Mouse (Mus musculus) embryonic facial prominence, embryonic 12.5 days (tissue): Measurements from ENCODE around the gene Ngb. TPM values are rescaled to one million over a fixed set of nuclear protein-coding genes. Genes with fewer than 3 reads are reported as not detected.

ENCODE experiments used
- ATAC-seq: fragments of 200-750 bp; cut with Nextera tagmentation; 2 replicates; pipeline ENCODE4 v1.8.0; 2017; ENCODE audit not compliant: insufficient number of reproducible peaks, insufficient read depth, low FRiP score, low TSS enrichment
- H3K27ac ChIP-seq: fragments of 300-500 bp; sonication (generic); 2 replicates; pipeline ENCODE4 v1.5.1; 2016; ENCODE audit warnings: mild to moderate bottlenecking
- H3K27me3 ChIP-seq: fragments of 300-500 bp; sonication (generic); 2 replicates; pipeline ENCODE4 v1.6.1; 2016; ENCODE audit warnings: mild to moderate bottlenecking, moderate library complexity
- H3K36me3 ChIP-seq: fragments of 300-500 bp; sonication (generic); 2 replicates; pipeline ENCODE4 v1.6.1; 2016; ENCODE audit warnings: mild to moderate bottlenecking
- H3K4me1 ChIP-seq: fragments of 300-500 bp; sonication (generic); 2 replicates; pipeline ENCODE4 v1.6.1; 2016
- H3K4me2 ChIP-seq: fragments of 300-500 bp; sonication (generic); replicated peaks from 2 replicates; pipeline ENCODE4 v1.6.1; 2016; ENCODE audit warnings: mild to moderate bottlenecking, moderate library complexity
- H3K4me3 ChIP-seq: fragments of 300-500 bp; sonication (generic); 2 replicates; pipeline ENCODE4 v1.5.1; 2016; ENCODE audit warnings: mild to moderate bottlenecking
- H3K9ac ChIP-seq: fragments of 300-500 bp; sonication (generic); 2 replicates; pipeline ENCODE4 v1.6.1; 2016; ENCODE audit warnings: mild to moderate bottlenecking, moderate library complexity
- H3K9me3 ChIP-seq: fragments of 300-500 bp; sonication (generic); 2 replicates; pipeline ENCODE4 v1.6.1; 2016; ENCODE audit warnings: mild to moderate bottlenecking, moderate library complexity
- WGBS: fragments of 180-500 bp; shearing (Covaris S2); methylation state at CpG from one replicate; pipeline ENCODE4 v1.1.7; 2016; 5-methylcytosine and 5-hydroxymethylcytosine counted together
- polyA plus RNA-seq: library from polyadenylated mRNA; unstranded; fragments of >200 nt; fragmentation: Nextera tagmentation; extraction: Ambion mirVana; gene quantifications from 2 replicates; pipeline ENCODE4 v1.2.1, GENCODE M21; 2016

Ngb gene
- polyA plus RNA-seq, 1 experiment from 2014 or later: 0.42 TPM

- Histone ChIP-seq H3K27me3 (no peaks in the 10 kb centered on the region), H3K27ac (no peak overlapping the region), H3K4me3 (no peak overlapping the region), H3K4me1 (no peaks in the 10 kb centered on the region), H3K9me3 (no peaks in the 10 kb centered on the region), H3K4me2 (no peak overlapping the region), H3K36me3 (no peaks in the 10 kb centered on the region), H3K9ac (no peak overlapping the region)
- 69% methylated on average over 2 of the region's 2 CpGs for WGBS
- no peak for ATAC-seq
These were observed 12.6 kb downstream of the Ngb start for GRCm38 (mm10) chr12:87089701-87090100.

DNA sequence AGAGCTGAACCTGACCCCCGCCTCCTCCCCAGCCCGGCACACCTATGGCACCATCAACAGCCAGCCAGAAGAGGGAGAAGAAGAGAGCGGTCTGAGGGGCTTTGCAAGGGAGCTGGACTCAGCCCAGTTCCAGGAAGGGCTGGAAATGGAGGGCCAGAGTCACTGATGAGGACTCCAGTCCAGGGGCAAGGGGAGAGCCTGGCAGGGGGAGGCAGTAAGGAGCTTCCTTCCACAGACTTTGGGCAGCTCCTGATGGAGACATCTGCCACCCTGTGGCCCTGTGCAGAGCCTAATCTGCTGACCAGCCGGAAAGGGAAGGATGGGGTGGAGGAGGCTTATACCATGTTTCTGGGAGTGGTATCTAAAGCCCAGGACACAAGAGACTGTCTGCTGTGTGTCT lies 13.1 kb downstream of the Ngb start:
- Histone ChIP-seq H3K9me3 (no peaks in the 10 kb centered on the region), H3K9ac (no peak overlapping the region), H3K36me3 (no peaks in the 10 kb centered on the region), H3K27me3 (no peaks in the 10 kb centered on the region), H3K27ac (no peak overlapping the region), H3K4me1 (no peaks in the 10 kb centered on the region), H3K4me3 (no peak overlapping the region), H3K4me2 (no peak overlapping the region)
- 66% methylated on average over 4 of the region's 4 CpGs for WGBS
- ATAC-seq: no peak

DNA sequence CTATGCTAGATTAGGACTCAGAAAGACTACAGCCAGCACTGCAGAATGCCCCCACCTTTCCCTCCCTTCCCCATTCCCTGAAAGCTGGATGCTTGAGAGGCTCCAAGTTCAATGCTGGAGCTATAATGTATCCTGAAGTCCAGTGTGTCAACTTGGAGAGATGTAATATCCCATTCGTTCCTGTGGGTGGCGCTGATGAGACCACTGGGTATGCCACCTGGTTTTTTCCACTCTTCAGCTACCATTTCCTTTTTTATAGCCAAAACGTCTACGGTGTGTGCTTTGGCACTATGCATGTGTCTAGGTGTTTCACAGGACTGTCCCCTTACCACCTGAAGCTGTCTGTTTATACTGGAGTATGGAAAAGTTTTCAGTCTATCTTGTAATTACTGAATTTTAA lies 14.0 kb downstream of the Ngb start:
- Histone ChIP-seq H3K4me1 (no peaks in the 10 kb centered on the region), H3K9ac (no peak overlapping the region), H3K4me2 (no peak overlapping the region), H3K27ac (no peak overlapping the region), H3K36me3 (no peaks in the 10 kb centered on the region), H3K4me3 (no peak overlapping the region), H3K9me3 (no peaks in the 10 kb centered on the region), H3K27me3 (no peaks in the 10 kb centered on the region)
- no peak for ATAC-seq
- 38% methylated on average over 4 of the region's 4 CpGs for whole genome bisulfite sequencing

GRCm38 (mm10) chr12:87087236-87087635 lies 15.1 kb downstream of the Ngb start:
- ATAC-seq: no peak
- H3K9ac ChIP-seq: no peak overlapping the region
- H3K4me1 ChIP-seq: no peaks in the 10 kb centered on the region
- H3K36me3 ChIP-seq: no peaks in the 10 kb centered on the region
- H3K9me3 ChIP-seq: no peaks in the 10 kb centered on the region
- H3K27me3 ChIP-seq: no peaks in the 10 kb centered on the region
- no peak overlapping the region for H3K4me3 ChIP-seq
- H3K27ac ChIP-seq: no peak overlapping the region
- no peak overlapping the region for H3K4me2 ChIP-seq
- 59% methylated on average over 7 of the region's 7 CpGs for WGBS

GRCm38 (mm10) chr12:87082797-87083196 lies 19.5 kb downstream of the Ngb start:
- WGBS: 78% methylated on average over 8 of the region's 8 CpGs
- H3K4me3 ChIP-seq: no peak overlapping the region
- H3K9me3 ChIP-seq: no peaks in the 10 kb centered on the region
- ATAC-seq: no peak
- no peak overlapping the region for H3K4me2 ChIP-seq
- H3K27ac ChIP-seq: no peak overlapping the region
- no peak overlapping the region for H3K9ac ChIP-seq
- no peaks in the 10 kb centered on the region for H3K27me3 ChIP-seq
- H3K4me1 ChIP-seq: no peaks in the 10 kb centered on the region
- H3K36me3 ChIP-seq: no peaks in the 10 kb centered on the region

DNA sequence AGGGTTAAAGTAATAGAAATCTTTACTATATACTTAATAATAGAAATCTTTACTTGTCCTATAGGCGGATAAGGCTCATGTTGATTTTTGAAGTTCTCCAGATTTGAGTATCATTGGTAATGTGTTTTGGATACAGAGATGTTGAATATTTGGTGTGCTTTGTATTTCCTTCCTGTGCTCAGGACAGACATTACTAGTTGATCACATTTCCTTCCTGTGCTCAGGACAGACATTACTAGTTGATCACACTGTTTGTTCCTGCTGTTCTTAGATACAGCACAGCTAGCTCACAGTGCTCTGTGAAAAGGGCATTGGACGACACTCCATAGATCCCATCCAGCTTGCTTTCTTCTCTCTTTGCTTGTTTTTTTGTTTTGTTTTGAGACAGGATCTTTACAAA lies 25.7 kb downstream of the Ngb start:
- WGBS: 85% methylated on average over 2 of the region's 2 CpGs
- Histone ChIP-seq H3K9ac (no peak overlapping the region), H3K27ac (no peak overlapping the region), H3K27me3 (no peaks in the 10 kb centered on the region), H3K4me1 (no peaks in the 10 kb centered on the region), H3K4me2 (no peak overlapping the region), H3K36me3 (no peaks in the 10 kb centered on the region), H3K4me3 (no peak overlapping the region), H3K9me3 (no peaks in the 10 kb centered on the region)
- no peak for ATAC-seq

- WGBS: 66% methylated on average over 5 of the region's 5 CpGs
- Histone ChIP-seq H3K36me3 (no peaks in the 10 kb centered on the region), H3K4me2 (no peak overlapping the region), H3K9me3 (no peaks in the 10 kb centered on the region), H3K4me3 (no peak overlapping the region), H3K27ac (no peak overlapping the region), H3K27me3 (no peaks in the 10 kb centered on the region), H3K9ac (no peak overlapping the region), H3K4me1 (no peaks in the 10 kb centered on the region)
- ATAC-seq: no peak
These were observed 31.8 kb downstream of the Ngb start for GRCm38 (mm10) chr12:87070520-87070919.

DNA sequence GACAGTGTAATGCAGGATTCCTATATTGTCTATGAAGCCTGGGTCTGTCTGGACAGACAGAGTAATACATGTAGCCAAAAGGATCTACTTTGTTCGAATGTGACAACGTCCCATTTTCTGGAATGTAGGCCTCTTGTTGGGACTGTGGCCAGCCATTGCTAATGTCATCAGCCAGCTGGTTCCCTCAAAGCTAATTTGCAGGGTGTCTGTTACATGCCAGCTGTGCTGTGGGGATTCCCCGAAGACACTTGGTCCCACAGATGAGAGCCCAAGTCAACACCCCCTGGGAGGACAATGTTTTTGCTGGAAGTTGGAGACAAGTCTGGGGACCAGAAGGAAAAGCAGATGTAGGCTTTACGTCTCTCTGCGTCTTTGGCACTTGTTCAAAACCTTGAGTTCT lies 35.9 kb downstream of the Ngb start:
- Histone ChIP-seq H3K9ac (no peak overlapping the region), H3K36me3 (no peaks in the 10 kb centered on the region), H3K9me3 (no peaks in the 10 kb centered on the region), H3K27ac (no peak overlapping the region), H3K4me3 (no peak overlapping the region), H3K4me2 (no peak overlapping the region), H3K27me3 (no peaks in the 10 kb centered on the region), H3K4me1 (no peaks in the 10 kb centered on the region)
- no peak for ATAC-seq
- 90% methylated on average over 5 of the region's 5 CpGs for WGBS

- Histone ChIP-seq H3K9ac (no peak overlapping the region), H3K36me3 (no peaks in the 10 kb centered on the region), H3K4me3 (no peak overlapping the region), H3K4me1 (no peaks in the 10 kb centered on the region), H3K27ac (no peak overlapping the region), H3K9me3 (no peaks in the 10 kb centered on the region), H3K4me2 (no peak overlapping the region), H3K27me3 (no peaks in the 10 kb centered on the region)
- WGBS: 89% methylated on average over 11 of the region's 11 CpGs
- ATAC-seq: no peak
These were observed 36.9 kb downstream of the Ngb start for GRCm38 (mm10) chr12:87065446-87065845.

GRCm38 (mm10) chr12:87057066-87057465 lies 45.3 kb downstream of the Ngb start:
- Histone ChIP-seq H3K27ac (no peak overlapping the region), H3K36me3 (no peaks in the 10 kb centered on the region), H3K9me3 (no peaks in the 10 kb centered on the region), H3K4me1 (peaks cover 3% of the 10 kb centered on the region; the same call in 1 of the 2 replicates), H3K27me3 (peaks cover 12% of the 10 kb centered on the region; the same call in 1 of the 2 replicates), H3K9ac (no peak overlapping the region), H3K4me3 (no peak overlapping the region), H3K4me2 (no peak overlapping the region)
- WGBS: 68% methylated on average over 17 of the region's 17 CpGs
- no peak for ATAC-seq

GRCm38 (mm10) chr12:87054873-87055272 lies 47.5 kb downstream of the Ngb start:
- 73% methylated on average over 7 of the region's 7 CpGs for WGBS
- H3K4me2 ChIP-seq: no peak overlapping the region
- H3K4me1 ChIP-seq: peaks cover 3% of the 10 kb centered on the region; the same call in 1 of the 2 replicates

GRCm38 (mm10) chr12:87052661-87053321 lies 49.5 kb downstream of the Ngb start:
- WGBS: 32% methylated on average over 9 of the region's 16 CpGs
- peaks cover 3% of the 10 kb centered on the region; the same call in 1 of the 2 replicates for H3K4me1 ChIP-seq
- ATAC-seq: no peak
- H3K4me3 ChIP-seq: no peak overlapping the region
- no peak overlapping the region for H3K4me2 ChIP-seq
- peaks cover 12% of the 10 kb centered on the region; the same call in 1 of the 2 replicates for H3K27me3 ChIP-seq
- no peaks in the 10 kb centered on the region for H3K9me3 ChIP-seq
- no peak overlapping the region for H3K9ac ChIP-seq
- no peaks in the 10 kb centered on the region for H3K36me3 ChIP-seq
- H3K27ac ChIP-seq: no peak overlapping the region

More at GRCm38 (mm10) chr12:87054873-87055272, 47.5 kb downstream of the Ngb start:
- H3K27me3 ChIP-seq: peaks cover 12% of the 10 kb centered on the region; the same call in 1 of the 2 replicates
- no peak overlapping the region for H3K9ac ChIP-seq
- no peaks in the 10 kb centered on the region for H3K9me3 ChIP-seq
- H3K36me3 ChIP-seq: no peaks in the 10 kb centered on the region
- ATAC-seq: no peak
- H3K27ac ChIP-seq: no peak overlapping the region
- no peak overlapping the region for H3K4me3 ChIP-seq
